Mouse (Mus musculus) heart, adult 2 months (tissue): Measurements from ENCODE around the gene Elobl. TPM values are rescaled to one million over a fixed set of nuclear protein-coding genes. Genes with fewer than 3 reads are reported as not detected.

Experiments
- DNase-seq, 2 experiments: peaks; one replicate each; pipeline ENCODE4 v3.0.0; 2021
- H3K27ac ChIP-seq: fragments of 200-600 bp; 2 replicates; pipeline ENCODE4 v1.8.1; 2022
- H3K27me3 ChIP-seq: fragments of 200-500 bp; 2 replicates; pipeline ENCODE4 v1.6.1; 2012; ENCODE audit warnings: mild to moderate bottlenecking, low read length, inconsistent platforms, mixed read lengths; ENCODE audit not compliant: control insufficient read depth, insufficient read depth
- H3K36me3 ChIP-seq: fragments of 200-500 bp; 2 replicates; pipeline ENCODE4 v1.6.1; 2012; ENCODE audit warnings: low read length, inconsistent platforms; ENCODE audit not compliant: control insufficient read depth, insufficient read depth
- H3K4me1 ChIP-seq: fragments of 200-500 bp; 2 replicates; pipeline ENCODE4 v1.6.1; 2011; ENCODE audit warnings: low read length; ENCODE audit not compliant: control insufficient read depth, insufficient read depth
- H3K4me3 ChIP-seq: fragments of 200-600 bp; 2 replicates; pipeline ENCODE4 v1.8.1; 2022
- H3K79me2 ChIP-seq: fragments of 200-500 bp; replicated peaks from 2 replicates; pipeline ENCODE4 v1.6.1; 2012; ENCODE audit warnings: mild to moderate bottlenecking, inconsistent platforms, low read length, moderate library complexity, mixed read lengths; ENCODE audit not compliant: control insufficient read depth, insufficient read depth
- H3K9ac ChIP-seq: fragments of 200-500 bp; 2 replicates; pipeline ENCODE4 v1.6.1; 2012; ENCODE audit warnings: low read depth, mild to moderate bottlenecking, control low read depth, inconsistent platforms, low read length, mixed read lengths
- CTCF ChIP-seq: fragments of 200-600 bp; IDR thresholded peaks from 2 replicates; pipeline ENCODE4 v1.8.1; 2022; ENCODE audit warnings: antibody characterized with exemption, mild to moderate bottlenecking, moderate library complexity
- EP300 ChIP-seq: fragments of 200-500 bp; IDR thresholded peaks from 2 replicates; pipeline ENCODE4 v1.6.1; 2011; ENCODE audit warnings: low read depth, low read length, control low read depth; ENCODE audit not compliant: insufficient read depth
- POLR2A ChIP-seq: fragments of 200-500 bp; IDR thresholded peaks from 2 replicates; pipeline ENCODE4 v1.6.1; 2011; ENCODE audit warnings: mild to moderate bottlenecking, low read depth, low read length, control low read depth; ENCODE audit not compliant: insufficient read depth
- WGBS: fragments of 180-500 bp; shearing (Covaris S2); methylation state at CpG from one replicate; pipeline ENCODE4 v1.1.7; 2018; 5-methylcytosine and 5-hydroxymethylcytosine counted together
- intact Hi-C: fragments of 180-260 bp; cut with DNase I; formaldehyde crosslinking; loops from one replicate; pipeline ENCODE4 v1.15.1; 2025
- polyA plus RNA-seq: library from polyadenylated mRNA; depleted of rRNA; stranded (reverse); fragments of >200 nt; gene quantifications from 2 replicates; pipeline ENCODE4 v1.2.3, GENCODE M21; 2012
- total RNA-seq, 2 experiments: library from RNA; stranded (reverse); gene quantifications; 2 replicates each; pipeline ENCODE4 v1.2.3; 2021

Elobl gene
- total and polyA plus RNA-seq, 3 experiments, result not detected

- intact Hi-C loops, result loop anchor here (10.0 kb wide), 2 partner anchors 737 to 967 kb away; partner anchors contain the start of gene Dynll2
- H3K27ac ChIP-seq, result no peak overlapping the region
- no peaks in the 10 kb centered on the region for H3K36me3 ChIP-seq
- H3K27me3 ChIP-seq, result no peaks in the 10 kb centered on the region
- H3K9ac ChIP-seq, result no peak overlapping the region
- DNase-seq, result no peak
- no peaks in the 10 kb centered on the region for H3K4me1 ChIP-seq
- 95% methylated on average over 2 of the region's 2 CpGs for WGBS
- no peak for TF ChIP-seq POLR2A
- TF ChIP-seq EP300, result no peak
- TF ChIP-seq CTCF, result no peak
- no peak overlapping the region for H3K4me3 ChIP-seq
- no peaks in the 10 kb centered on the region for H3K79me2 ChIP-seq
These were observed 15.2 kb downstream of the Elobl start for GRCm38 (mm10) chr11:88951576-88951975.

GRCm38 (mm10) chr11:88950640-88951250 is 16.0 kb downstream of the Elobl start:
- Histone ChIP-seq H3K79me2 (no peaks in the 10 kb centered on the region), H3K4me1 (no peaks in the 10 kb centered on the region), H3K27me3 (no peaks in the 10 kb centered on the region), H3K27ac (no peak overlapping the region), H3K36me3 (no peaks in the 10 kb centered on the region), H3K9ac (no peak overlapping the region), H3K4me3 (no peak overlapping the region)
- intact Hi-C loops, result loop anchor here (10.0 kb wide), 2 partner anchors 736 to 966 kb away; partner anchors contain the start of gene Dynll2
- WGBS, result 84% methylated on average over 13 of the region's 13 CpGs
- no peak for DNase-seq
- TF ChIP-seq POLR2A (no peak), CTCF (no peak), EP300 (no peak)

GRCm38 (mm10) chr11:88949802-88950639 is 16.7 kb downstream of the Elobl start:
- H3K36me3 ChIP-seq, result no peaks in the 10 kb centered on the region
- H3K27ac ChIP-seq, result no peak overlapping the region
- no peaks in the 10 kb centered on the region for H3K27me3 ChIP-seq
- no peaks in the 10 kb centered on the region for H3K79me2 ChIP-seq
- no peak for TF ChIP-seq EP300
- no peak for TF ChIP-seq POLR2A
- TF ChIP-seq CTCF, result no peak
- no peak overlapping the region for H3K4me3 ChIP-seq
- no peak for DNase-seq
- intact Hi-C loops, result loop anchor here (10.0 kb wide), 2 partner anchors 735 to 965 kb away; partner anchors contain the start of gene Dynll2
- no peaks in the 10 kb centered on the region for H3K4me1 ChIP-seq
- H3K9ac ChIP-seq, result no peak overlapping the region
- WGBS, result 84% methylated on average over 8 of the region's 8 CpGs

- Histone ChIP-seq H3K9ac (no peak overlapping the region), H3K79me2 (no peaks in the 10 kb centered on the region), H3K27ac (no peak overlapping the region), H3K4me1 (no peaks in the 10 kb centered on the region), H3K36me3 (no peaks in the 10 kb centered on the region), H3K27me3 (no peaks in the 10 kb centered on the region), H3K4me3 (no peak overlapping the region)
- no peak for DNase-seq
- TF ChIP-seq CTCF, result no peak
- 79% methylated on average over 8 of the region's 8 CpGs for WGBS
- intact Hi-C loops, result no loop called here
These were observed 17.8 kb downstream of the Elobl start for GRCm38 (mm10) chr11:88948896-88949295.

- H3K4me3 ChIP-seq, result no peak overlapping the region
- H3K27me3 ChIP-seq, result no peaks in the 10 kb centered on the region
- no peak overlapping the region for H3K9ac ChIP-seq
- no peaks in the 10 kb centered on the region for H3K79me2 ChIP-seq
- intact Hi-C loops, result no loop called here
- DNase-seq, result no peak
- TF ChIP-seq EP300 (no peak), POLR2A (no peak), CTCF (no peak)
- no peaks in the 10 kb centered on the region for H3K36me3 ChIP-seq
- no peaks in the 10 kb centered on the region for H3K4me1 ChIP-seq
- H3K27ac ChIP-seq, result no peak overlapping the region
- 68% methylated on average over 8 of the region's 8 CpGs for WGBS
These were observed 20.7 kb downstream of the Elobl start for GRCm38 (mm10) chr11:88945971-88946585.

- Histone ChIP-seq H3K79me2 (no peaks in the 10 kb centered on the region), H3K9ac (no peak overlapping the region), H3K4me3 (no peak overlapping the region), H3K27me3 (no peaks in the 10 kb centered on the region), H3K4me1 (no peaks in the 10 kb centered on the region), H3K27ac (no peak overlapping the region), H3K36me3 (no peaks in the 10 kb centered on the region)
- 66% methylated on average over 12 of the region's 12 CpGs for WGBS
- DNase-seq, result no peak
- TF ChIP-seq EP300, result no peak
- no peak for TF ChIP-seq CTCF
- no peak for TF ChIP-seq POLR2A
- intact Hi-C loops, result no loop called here
These were observed 25.2 kb downstream of the Elobl start for GRCm38 (mm10) chr11:88941489-88941888.
